In the genomic region with DNA sequence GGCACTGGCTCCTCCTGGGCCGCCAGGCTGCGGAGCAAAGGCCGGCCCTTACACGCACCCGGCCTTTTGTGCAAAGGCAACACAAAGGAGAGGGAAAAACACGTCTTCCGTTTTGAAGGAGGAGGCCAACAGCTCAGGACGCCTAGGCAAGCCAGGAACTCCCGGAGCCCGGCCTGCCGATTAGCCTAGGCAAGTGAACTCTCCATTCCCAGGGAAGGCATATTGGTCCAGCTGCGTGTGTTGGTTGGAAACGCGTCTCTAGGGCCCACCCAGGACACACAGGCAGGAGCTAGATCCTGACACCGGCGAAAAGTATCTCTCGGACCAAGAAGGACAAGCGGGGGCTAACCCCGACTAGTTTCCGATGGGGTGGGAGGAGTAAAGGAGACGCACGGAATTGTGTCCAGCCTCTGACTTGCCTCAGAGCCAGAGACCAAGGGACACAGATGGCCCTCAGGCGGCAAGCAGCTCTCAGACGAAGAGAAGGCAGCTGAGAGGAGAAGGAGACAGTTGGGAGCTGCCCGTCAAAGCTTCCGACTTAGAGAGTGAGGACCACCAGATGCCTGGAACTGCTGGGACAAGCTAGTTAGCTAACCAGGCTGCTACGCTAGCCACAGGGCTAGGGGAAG, we compare ENCODE assay signal across 11 mouse cellular contexts. TPM values are rescaled to one million over a fixed set of nuclear protein-coding genes. Genes with fewer than 3 reads are reported as not detected.
DNase-seq lines count a peak whose midpoint lies in the region; ATAC-seq and TF ChIP-seq lines count a peak whose summit lies in the region.
"Had no signal": no experiment of that assay in that cellular context is flagged by ENCODE, and none has a peak within 500 bp of the region (broad histone marks: within the 10 kb centered on the region; RNA-seq: fewer than 3 reads in every experiment).

No protein-coding gene starts in this region.

- WGBS in heart, embryonic 15.5 days = 1% methylated on average over 27 of the region's 27 CpGs
- WGBS in forebrain, embryonic 16.5 days = under 1% methylated on average over 27 of the region's 27 CpGs
- WGBS in midbrain, embryonic 12.5 days = under 1% methylated on average over 27 of the region's 27 CpGs

- peaks cover 37% of the 10 kb centered on the region for H3K4me1 ChIP-seq in heart, embryonic 15.5 days (replicated peaks)
- H3K4me1 ChIP-seq in forebrain, embryonic 16.5 days (replicated peaks; ENCODE audit: control insufficient read depth, insufficient read depth, low read length) = peaks cover 57% of the 10 kb centered on the region
- H3K4me1 ChIP-seq in midbrain, embryonic 12.5 days = peaks cover 79% of the 10 kb centered on the region

- TF ChIP-seq POLR2A in brain, embryonic 14.5 days (IDR thresholded peaks at IDR 0.05; ENCODE audit: borderline replicate concordance, extremely low read depth, insufficient read depth, insufficient read length, poor library complexity, severe bottlenecking) = no peak

- no peak overlapping the region for H3K27ac ChIP-seq in heart, embryonic 15.5 days
- peak overlapping the region; percentile 28 for H3K27ac ChIP-seq in forebrain, embryonic 16.5 days (ENCODE audit: low read length)
- peak overlapping the region; percentile 35; the same call in 1 of the 2 replicates for H3K27ac ChIP-seq in midbrain, embryonic 12.5 days (replicated peaks)
- H3K27ac ChIP-seq: macrophage had no signal

- DNase-seq in heart, postnatal 14 days = no peak
- peak; percentile 76 for DNase-seq in brain, embryonic 14.5 days (ENCODE audit: low read depth)
- no peak for DNase-seq in thymus, postnatal 4 days
- DNase-seq in c-Kit-positive CD71-positive TER-119-positive erythroid progenitor cells, embryonic 14.5 days (ENCODE audit: low spot score) = no peak
- no peak for DNase-seq in adrenal gland, postnatal 25 days

- peak overlapping the region; percentile 33 for H3K4me2 ChIP-seq in heart, embryonic 15.5 days
- peak overlapping the region; percentile 51 for H3K4me2 ChIP-seq in forebrain, embryonic 16.5 days (ENCODE audit: low read length)
- H3K4me2 ChIP-seq in midbrain, embryonic 12.5 days (replicated peaks) = peak overlapping the region; percentile 47

- H3K36me3 ChIP-seq in heart, embryonic 15.5 days = no peaks in the 10 kb centered on the region
- H3K36me3 ChIP-seq in forebrain, embryonic 16.5 days (ENCODE audit: control insufficient read depth, insufficient read depth) = no peaks in the 10 kb centered on the region
- H3K36me3 ChIP-seq in midbrain, embryonic 12.5 days = no peaks in the 10 kb centered on the region

- peak overlapping the region; percentile 10 for H3K4me3 ChIP-seq in heart, embryonic 15.5 days
- peak overlapping the region; percentile 30 for H3K4me3 ChIP-seq in forebrain, embryonic 16.5 days (replicated peaks; ENCODE audit: low read length)
- H3K4me3 ChIP-seq in midbrain, embryonic 12.5 days = peak overlapping the region; percentile 29

- intact Hi-C loops in heart, postnatal 14 days (cut with DNase I) = no loop called here

- no peak for TF ChIP-seq CTCF in brain, embryonic 14.5 days (IDR thresholded peaks at IDR 0.05; ENCODE audit: borderline replicate concordance, extremely low read depth, insufficient read depth, insufficient read length)

- peaks cover 100% of the 10 kb centered on the region for H3K27me3 ChIP-seq in heart, embryonic 15.5 days
- H3K27me3 ChIP-seq in forebrain, embryonic 16.5 days (replicated peaks; ENCODE audit: control insufficient read depth, insufficient read depth, low read length) = peaks cover 71% of the 10 kb centered on the region
- peaks cover 99% of the 10 kb centered on the region for H3K27me3 ChIP-seq in midbrain, embryonic 12.5 days

- no peak overlapping the region for H3K9ac ChIP-seq in heart, embryonic 15.5 days
- H3K9ac ChIP-seq in forebrain, embryonic 16.5 days (replicated peaks; ENCODE audit: low read depth, low read length) = peak overlapping the region; percentile 48
- peak overlapping the region; percentile 37; the same call in 1 of the 2 replicates for H3K9ac ChIP-seq in midbrain, embryonic 12.5 days (replicated peaks)

- no peak for ATAC-seq in heart, embryonic 15.5 days (replicated peaks; ENCODE audit: insufficient number of reproducible peaks, insufficient read depth, low FRiP score, low read depth)
- peak; percentile 16 for ATAC-seq in forebrain, embryonic 16.5 days
- no peak for ATAC-seq in midbrain, embryonic 12.5 days (ENCODE audit: low FRiP score, low read depth)

- peaks cover 3% of the 10 kb centered on the region; the same call in 1 of the 2 replicates for H3K9me3 ChIP-seq in heart, embryonic 15.5 days (replicated peaks)
- H3K9me3 ChIP-seq in forebrain, embryonic 16.5 days (ENCODE audit: control insufficient read depth, low read length) = peaks cover 4% of the 10 kb centered on the region; the same call in 1 of the 2 replicates
- peaks cover 5% of the 10 kb centered on the region; the same call in 1 of the 2 replicates for H3K9me3 ChIP-seq in midbrain, embryonic 12.5 days

RNA-seq across cellular contexts. Expression of a gene that starts 2.5 kb away (rescaled TPM):
- not detected in 2 replicates for polyA plus RNA-seq in heart, embryonic 15.5 days (2015; fragmentation: Nextera tagmentation; extraction: Ambion mirVana)
- not detected for total RNA-seq in heart, postnatal 14 days (2021)
- 25.1 and 26.7 TPM in 2 replicates for polyA plus RNA-seq in brain, embryonic 14.5 days (2012; rRNA removed)
- 4.7 and 5.7 TPM in 2 replicates for polyA plus RNA-seq in forebrain, embryonic 16.5 days (2015; fragmentation: Nextera tagmentation; extraction: Ambion mirVana)
- polyA plus RNA-seq in midbrain, embryonic 12.5 days (2016; fragmentation: Nextera tagmentation; extraction: Ambion mirVana) = 5.9 and 11.3 TPM in 2 replicates
- total RNA-seq in adrenal gland, postnatal 25 days (2021) = not detected in 2 replicates
- total RNA-seq: CH12.LX; hematopoietic stem cell, adult 5-6 weeks had no signal
- polyA plus RNA-seq: macrophage had no signal

RNA-seq across cellular contexts. Expression of a gene that starts 46.8 kb away (rescaled TPM):
- polyA plus RNA-seq in heart, embryonic 15.5 days (2015; fragmentation: Nextera tagmentation; extraction: Ambion mirVana) = 0.11 TPM in 2 replicates
- not detected for total RNA-seq in heart, postnatal 14 days (2021)
- 47.7 and 61.3 TPM in 2 replicates for polyA plus RNA-seq in brain, embryonic 14.5 days (2012; rRNA removed)
- polyA plus RNA-seq in forebrain, embryonic 16.5 days (2015; fragmentation: Nextera tagmentation; extraction: Ambion mirVana) = 32.3 and 39.7 TPM in 2 replicates
- polyA plus RNA-seq in midbrain, embryonic 12.5 days (2016; fragmentation: Nextera tagmentation; extraction: Ambion mirVana) = 2.4 and 5.1 TPM in 2 replicates
- total RNA-seq in adrenal gland, postnatal 25 days (2021) = 0.27 TPM in 1 of 2 replicates, not detected in the other
- total RNA-seq: CH12.LX; hematopoietic stem cell, adult 5-6 weeks had no signal
- polyA plus RNA-seq: macrophage had no signal
